Mouse (Mus musculus): Measurements from ENCODE around the gene Gm6040.

Gene Gm6040

GRCm38 (mm10) chr8:20921971-20922370 is at the start of gene Gm6040:
Gene Gm6040, minus strand, starts transcription at chr8:20922071.
- DNase-seq (ENCODE audit: low spot score in 2 of 2) = no peak

GRCm38 (mm10) chr8:20964531-20964930 is 42.7 kb upstream of the Gm6040 start:
- no peak for DNase-seq (ENCODE audit: low spot score in 2 of 2)

- DNase-seq (ENCODE audit: low spot score in 2 of 2) = no peak
Observed at GRCm38 (mm10) chr8:20944610-20945009, 22.7 kb upstream of the Gm6040 start, which contains the start of gene AY761185. Gene AY761185, minus strand, starts transcription at chr8:20944710.

- no peak for DNase-seq (ENCODE audit: low spot score in 2 of 2)
Observed at GRCm38 (mm10) chr8:20912288-20912687, 9.6 kb downstream of the Gm6040 start.

- DNase-seq (ENCODE audit: low spot score in 2 of 2) = no peak
Observed at GRCm38 (mm10) chr8:20908256-20908655, 13.6 kb downstream of the Gm6040 start.

GRCm38 (mm10) chr8:20907119-20907518 is 14.8 kb downstream of the Gm6040 start:
- DNase-seq (ENCODE audit: low spot score in 2 of 2) = no peak

- no peak for DNase-seq (ENCODE audit: low spot score in 2 of 2)
Observed at GRCm38 (mm10) chr8:20902527-20902926, 19.3 kb downstream of the Gm6040 start, which contains the start of gene Gm15056. Gene Gm15056, minus strand, starts transcription at chr8:20902627.

- no peak for DNase-seq (ENCODE audit: low spot score in 2 of 2)
Observed at GRCm38 (mm10) chr8:20892369-20892768, 29.5 kb downstream of the Gm6040 start, which contains the start of gene Defb33. Gene Defb33, plus strand, starts transcription at chr8:20892669.

GRCm38 (mm10) chr8:20874608-20875007 is 47.3 kb downstream of the Gm6040 start:
- DNase-seq (ENCODE audit: low spot score in 2 of 2) = no peak
